Mouse (Mus musculus): Measurements from ENCODE around the gene Lrp2bp. TPM values are rescaled to one million over a fixed set of nuclear protein-coding genes. Genes with fewer than 3 reads are reported as not detected.

Lrp2bp gene
- polyA plus RNA-seq, 1 experiment, result 0.23 TPM

DNA sequence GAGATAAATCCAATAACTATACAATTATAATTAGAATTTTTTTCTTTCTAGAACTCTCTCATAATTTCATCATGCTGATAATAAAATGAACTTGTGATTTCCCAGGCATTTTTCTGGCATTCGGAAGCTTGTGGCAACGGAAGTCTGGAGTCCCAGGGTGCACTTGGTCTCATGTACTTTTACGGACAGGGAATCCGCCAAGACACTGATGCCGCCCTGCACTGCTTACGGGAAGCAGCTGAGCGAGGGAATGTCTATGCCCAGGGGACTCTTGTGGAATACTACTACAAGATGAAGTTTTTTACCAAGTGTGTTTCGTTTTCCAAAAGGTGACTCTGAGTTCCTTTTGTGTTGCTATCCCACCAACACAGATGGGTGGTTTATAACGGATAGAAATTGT, 23.7 kb downstream of the Lrp2bp start:
- Histone ChIP-seq H3K4me1 (ENCODE audit: control insufficient read depth, insufficient read depth, low read length) (no peaks in the 10 kb centered on the region), H3K27ac (ENCODE audit: insufficient read depth, low read length) (no peak overlapping the region), H3K4me3 (ENCODE audit: insufficient read depth, low read length) (no peak overlapping the region)
- TF ChIP-seq POLR2A (IDR thresholded peaks at IDR 0.05; ENCODE audit: low read depth, low read length) (no peak), CTCF (IDR thresholded peaks at IDR 0.05; ENCODE audit: borderline replicate concordance, insufficient read depth, low read length) (no peak)

- Histone ChIP-seq H3K27ac (ENCODE audit: insufficient read depth, low read length) (no peak overlapping the region), H3K4me1 (ENCODE audit: control insufficient read depth, insufficient read depth, low read length) (no peaks in the 10 kb centered on the region), H3K4me3 (ENCODE audit: insufficient read depth, low read length) (no peak overlapping the region)
- TF ChIP-seq CTCF (IDR thresholded peaks at IDR 0.05; ENCODE audit: borderline replicate concordance, insufficient read depth, low read length) (no peak), POLR2A (IDR thresholded peaks at IDR 0.05; ENCODE audit: low read depth, low read length) (no peak)
These were observed 25.3 kb downstream of the Lrp2bp start for GRCm38 (mm10) chr8:46024392-46024791.

DNA sequence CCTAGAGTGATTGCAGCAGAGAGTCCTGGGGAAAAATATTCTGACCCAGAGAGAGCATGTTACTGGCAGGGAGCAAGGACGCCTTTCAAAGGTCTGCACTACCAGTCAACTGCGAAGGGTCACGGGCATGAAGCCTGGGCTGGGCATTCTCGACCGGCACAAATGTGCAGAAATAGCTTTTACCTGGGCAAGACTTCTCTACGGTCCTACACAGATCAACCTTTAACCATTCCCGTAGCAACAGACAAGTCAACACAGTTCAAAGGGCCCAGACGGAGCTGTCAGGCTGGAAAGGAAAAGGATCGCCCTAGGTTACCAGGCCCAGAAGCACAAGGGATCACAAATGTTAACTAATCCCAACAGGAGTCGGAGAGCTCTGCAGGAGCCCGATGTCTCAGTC, 37.1 kb downstream of the Lrp2bp start:
- Histone ChIP-seq H3K4me1 (ENCODE audit: control insufficient read depth, insufficient read depth, low read length) (no peaks in the 10 kb centered on the region), H3K4me3 (ENCODE audit: insufficient read depth, low read length) (no peak overlapping the region), H3K27ac (ENCODE audit: insufficient read depth, low read length) (no peak overlapping the region)
- TF ChIP-seq POLR2A (IDR thresholded peaks at IDR 0.05; ENCODE audit: low read depth, low read length) (no peak), CTCF (IDR thresholded peaks at IDR 0.05; ENCODE audit: borderline replicate concordance, insufficient read depth, low read length) (no peak)

DNA sequence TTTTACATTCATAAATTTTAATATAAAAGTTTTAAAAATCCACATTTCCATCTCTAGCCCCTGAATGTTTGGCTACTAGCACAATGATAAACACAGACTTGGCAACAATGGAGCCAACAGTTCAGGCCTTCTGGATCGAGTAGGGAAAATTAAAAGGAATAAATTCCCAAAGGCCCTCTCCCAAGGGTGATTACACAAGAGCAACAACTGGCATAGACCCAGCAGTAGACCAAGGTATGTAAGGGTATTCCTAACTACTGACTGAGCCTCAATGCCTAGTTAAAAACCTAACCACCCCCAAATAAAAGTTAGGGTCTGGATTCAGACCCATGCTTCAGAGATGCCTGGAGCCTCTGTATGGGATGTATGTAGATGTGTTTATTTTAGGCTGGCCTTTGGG, 40.6 kb downstream of the Lrp2bp start:
- H3K4me3 ChIP-seq (ENCODE audit: insufficient read depth, low read length), result no peak overlapping the region
- no peaks in the 10 kb centered on the region for H3K4me1 ChIP-seq (ENCODE audit: control insufficient read depth, insufficient read depth, low read length)
- TF ChIP-seq CTCF (IDR thresholded peaks at IDR 0.05; ENCODE audit: borderline replicate concordance, insufficient read depth, low read length), result no peak
- TF ChIP-seq POLR2A (IDR thresholded peaks at IDR 0.05; ENCODE audit: low read depth, low read length), result no peak
- no peak overlapping the region for H3K27ac ChIP-seq (ENCODE audit: insufficient read depth, low read length)

DNA sequence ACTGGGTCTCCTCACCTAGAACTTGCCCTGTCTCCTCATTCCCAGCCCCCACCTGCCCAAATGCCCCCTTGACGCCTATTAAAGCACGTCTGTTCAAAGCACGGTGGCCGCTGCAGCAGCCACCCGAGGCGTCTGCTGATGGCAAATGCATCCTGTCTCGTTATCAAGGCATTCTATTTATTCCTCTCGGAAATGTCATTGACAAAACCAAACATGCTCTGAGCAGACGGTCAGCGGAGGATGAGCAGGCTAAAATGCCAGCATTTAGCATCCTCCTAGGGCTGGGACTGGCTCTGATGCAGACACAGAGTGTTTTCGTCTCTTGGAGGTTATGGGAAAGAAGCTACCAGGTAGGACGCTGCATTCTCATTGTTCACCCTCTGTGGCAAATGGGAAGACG, 41.2 kb downstream of the Lrp2bp start:
- TF ChIP-seq CTCF (IDR thresholded peaks at IDR 0.05; ENCODE audit: borderline replicate concordance, insufficient read depth, low read length), result no peak
- no peak for TF ChIP-seq POLR2A (IDR thresholded peaks at IDR 0.05; ENCODE audit: low read depth, low read length)
- H3K4me1 ChIP-seq (ENCODE audit: control insufficient read depth, insufficient read depth, low read length), result no peaks in the 10 kb centered on the region
- H3K27ac ChIP-seq (ENCODE audit: insufficient read depth, low read length), result no peak overlapping the region
- no peak overlapping the region for H3K4me3 ChIP-seq (ENCODE audit: insufficient read depth, low read length)

GRCm38 (mm10) chr8:46072798-46073197, 73.7 kb downstream of the Lrp2bp start:
- no peak overlapping the region for H3K27ac ChIP-seq (ENCODE audit: insufficient read depth, low read length)
- H3K4me3 ChIP-seq (ENCODE audit: insufficient read depth, low read length), result no peak overlapping the region
- TF ChIP-seq POLR2A (IDR thresholded peaks at IDR 0.05; ENCODE audit: low read depth, low read length) (no peak), CTCF (IDR thresholded peaks at IDR 0.05; ENCODE audit: borderline replicate concordance, insufficient read depth, low read length) (no peak)
- no peaks in the 10 kb centered on the region for H3K4me1 ChIP-seq (ENCODE audit: control insufficient read depth, insufficient read depth, low read length)

DNA sequence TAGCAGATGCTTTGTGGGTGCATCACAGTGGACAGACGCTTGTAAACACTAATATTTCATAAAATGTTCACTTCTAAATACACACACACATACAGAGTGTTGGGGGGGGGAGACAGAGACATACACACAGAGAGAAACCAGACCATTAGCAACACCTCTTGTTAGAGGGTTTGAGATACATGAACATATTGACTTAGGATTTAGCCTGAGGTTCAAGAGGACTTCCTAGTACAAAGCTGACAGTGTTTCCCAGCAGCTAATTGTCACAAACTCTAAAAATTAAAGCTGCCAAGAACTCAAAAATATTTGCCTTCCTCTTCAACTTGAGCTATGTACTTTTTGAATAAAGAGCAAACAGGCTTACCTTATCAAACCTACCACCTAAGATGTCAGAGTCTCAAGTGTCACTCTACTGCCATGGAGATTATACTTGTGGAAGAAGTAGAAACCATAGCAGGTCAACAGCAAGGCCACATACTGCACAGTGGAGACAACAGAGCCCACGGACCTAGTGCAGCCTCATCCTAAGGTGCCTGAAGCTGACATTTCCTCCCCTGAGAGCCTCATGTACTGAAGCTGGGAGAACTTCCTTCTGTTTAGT, 74.5 kb downstream of the Lrp2bp start:
- TF ChIP-seq POLR2A (IDR thresholded peaks at IDR 0.05; ENCODE audit: low read depth, low read length) (no peak), CTCF (IDR thresholded peaks at IDR 0.05; ENCODE audit: borderline replicate concordance, insufficient read depth, low read length) (no peak)
- H3K27ac ChIP-seq (ENCODE audit: insufficient read depth, low read length), result no peak overlapping the region
- H3K4me3 ChIP-seq (ENCODE audit: insufficient read depth, low read length), result no peak overlapping the region
- H3K4me1 ChIP-seq (ENCODE audit: control insufficient read depth, insufficient read depth, low read length), result no peaks in the 10 kb centered on the region

- Histone ChIP-seq H3K27ac (ENCODE audit: insufficient read depth, low read length) (no peak overlapping the region), H3K4me3 (ENCODE audit: insufficient read depth, low read length) (no peak overlapping the region), H3K4me1 (ENCODE audit: control insufficient read depth, insufficient read depth, low read length) (no peaks in the 10 kb centered on the region)
- TF ChIP-seq POLR2A (IDR thresholded peaks at IDR 0.05; ENCODE audit: low read depth, low read length), result no peak
- TF ChIP-seq CTCF (IDR thresholded peaks at IDR 0.05; ENCODE audit: borderline replicate concordance, insufficient read depth, low read length), result no peak
These were observed 76.1 kb downstream of the Lrp2bp start for GRCm38 (mm10) chr8:46075223-46075622.

DNA sequence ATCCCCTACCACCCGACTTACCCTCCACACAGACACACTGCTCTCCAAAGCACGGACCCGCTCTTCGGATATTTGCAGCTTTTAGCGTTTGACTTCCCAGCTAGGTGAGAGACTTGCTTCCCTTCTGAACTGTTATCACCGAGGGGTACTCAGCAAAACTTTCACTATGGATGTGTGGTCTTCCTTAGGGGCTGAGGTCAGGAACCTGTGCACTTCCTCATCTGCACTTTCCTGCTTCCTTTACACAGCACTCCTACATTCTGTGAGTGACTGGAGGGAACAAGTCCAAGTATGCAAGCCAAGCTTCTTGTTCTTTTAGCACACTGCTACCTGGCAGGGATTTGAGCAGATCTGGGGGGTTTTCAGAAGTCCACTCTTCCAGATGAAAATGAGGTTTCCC, 79.8 kb downstream of the Lrp2bp start:
- TF ChIP-seq CTCF (IDR thresholded peaks at IDR 0.05; ENCODE audit: borderline replicate concordance, insufficient read depth, low read length) (no peak), POLR2A (IDR thresholded peaks at IDR 0.05; ENCODE audit: low read depth, low read length) (no peak)

More for the DNA sequence above, 79.8 kb downstream of the Lrp2bp start:
- peaks cover 11% of the 10 kb centered on the region for H3K4me1 ChIP-seq (ENCODE audit: control insufficient read depth, insufficient read depth, low read length)
- H3K27ac ChIP-seq (ENCODE audit: insufficient read depth, low read length), result no peak overlapping the region
- no peak overlapping the region for H3K4me3 ChIP-seq (ENCODE audit: insufficient read depth, low read length)

Other genes starting within 250 kb of the Lrp2bp start
- 0.30 and 0.76 TPM in 2 replicates for gene Pdlim3, start 113.8 kb upstream of the Lrp2bp start, polyA plus RNA-seq (2011; ENCODE audit: insufficient read length, low read depth, missing spikeins)
- not detected in 2 replicates for gene Ccdc110, start 64.7 kb upstream of the Lrp2bp start, polyA plus RNA-seq (2011; ENCODE audit: insufficient read length, low read depth, missing spikeins)
- gene 1700029J07Rik, start 24.1 kb upstream of the Lrp2bp start, polyA plus RNA-seq (2011; ENCODE audit: insufficient read length, low read depth, missing spikeins), result 1.3 and 2.6 TPM in 2 replicates
- 75.3 and 87.8 TPM in 2 replicates for gene Ufsp2, start 23.8 kb upstream of the Lrp2bp start, polyA plus RNA-seq (2011; ENCODE audit: insufficient read length, low read depth, missing spikeins)
- 3.3 and 4.2 TPM in 2 replicates for gene Ankrd37, start 6.4 kb downstream of the Lrp2bp start, polyA plus RNA-seq (2011; ENCODE audit: insufficient read length, low read depth, missing spikeins)
- gene Cfap97, start 152.5 kb downstream of the Lrp2bp start, polyA plus RNA-seq (2011; ENCODE audit: insufficient read length, low read depth, missing spikeins), result 17.3 and 19.7 TPM in 2 replicates
- 20.2 and 23.5 TPM in 2 replicates for gene Snx25, start 152.9 kb downstream of the Lrp2bp start, polyA plus RNA-seq (2011; ENCODE audit: insufficient read length, low read depth, missing spikeins)
- 302 and 337 TPM in 2 replicates for gene Slc25a4, start 212.0 kb downstream of the Lrp2bp start, polyA plus RNA-seq (2011; ENCODE audit: insufficient read length, low read depth, missing spikeins)